Mouse (Mus musculus) megakaryocyte, adult 5-6 weeks (primary cell): ENCODE measurements at regions not wholly inside any gene's neighbourhood (a gene's known extent, or its start where the extent isn't known, plus 50 kb on each side); places are given as distances from the start of the nearest gene placed in this dataset.

Source experiments
- ATAC-seq: 2 replicates; pipeline ENCODE4 v1.8.0; 2016; ENCODE audit warnings: mild to moderate bottlenecking, inconsistent platforms; ENCODE audit not compliant: poor library complexity, severe bottlenecking

GRCm38 (mm10) chr4:131356316-131356715 is 412.1 kb downstream of the Matn1 start:
- no peak for ATAC-seq

- no peak for ATAC-seq
These were observed 418.8 kb downstream of the Matn1 start for GRCm38 (mm10) chr4:131363030-131363429.

DNA sequence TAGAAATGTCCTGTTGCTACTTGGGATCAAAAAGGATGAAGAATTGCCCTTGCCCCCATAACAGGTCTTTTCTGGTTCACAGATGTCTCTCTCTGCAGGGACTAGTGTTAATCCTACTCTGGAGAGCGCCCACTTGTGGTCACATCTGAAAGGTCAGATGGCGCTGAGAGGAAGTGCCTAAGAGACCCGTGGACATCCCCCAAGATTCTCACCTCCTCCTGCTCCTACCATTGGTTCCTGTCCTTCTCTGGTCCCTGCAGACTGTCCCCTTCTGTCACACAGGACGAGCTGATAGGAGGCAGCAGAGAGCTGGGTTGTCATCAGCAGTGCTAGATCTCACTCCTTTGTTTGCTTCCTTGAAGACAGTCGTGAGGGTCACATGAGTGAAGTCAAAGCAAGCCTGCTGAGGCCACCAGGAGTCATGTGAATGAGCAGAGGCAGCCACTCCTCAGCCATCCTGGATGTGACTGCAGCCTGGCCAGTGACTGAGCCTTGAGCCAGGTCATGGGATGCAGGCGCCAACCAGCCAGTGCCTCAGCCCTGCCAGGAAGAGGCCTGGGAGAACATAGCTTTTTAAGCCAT is 420.6 kb downstream of the Matn1 start:
- no peak; the same call in 1 of the 2 replicates for ATAC-seq

- ATAC-seq = no peak
These were observed 421.8 kb downstream of the Matn1 start for GRCm38 (mm10) chr4:131366006-131366405.

GRCm38 (mm10) chr4:131366656-131367055 is 422.5 kb downstream of the Matn1 start:
- ATAC-seq = no peak

DNA sequence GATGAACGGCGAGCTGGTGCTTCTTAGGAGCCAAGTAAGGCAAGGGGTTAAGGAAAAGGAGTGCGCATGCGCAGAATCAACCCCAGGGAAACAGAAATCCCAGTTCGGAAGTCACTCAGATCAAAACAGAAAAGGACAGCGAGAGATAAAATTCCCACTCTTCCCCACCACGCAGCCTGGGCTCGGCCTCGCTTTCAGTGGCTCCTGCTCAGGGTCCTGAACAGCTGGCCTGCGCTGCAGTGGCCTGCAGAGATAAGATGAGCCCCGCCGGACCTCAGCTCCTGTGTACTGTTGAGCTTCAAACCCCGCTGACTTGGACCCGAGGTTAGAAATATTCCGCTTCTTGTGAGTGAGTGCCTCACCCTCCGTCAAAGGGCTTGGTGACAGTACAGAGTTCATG is 428.3 kb downstream of the Matn1 start:
- ATAC-seq = no peak

DNA sequence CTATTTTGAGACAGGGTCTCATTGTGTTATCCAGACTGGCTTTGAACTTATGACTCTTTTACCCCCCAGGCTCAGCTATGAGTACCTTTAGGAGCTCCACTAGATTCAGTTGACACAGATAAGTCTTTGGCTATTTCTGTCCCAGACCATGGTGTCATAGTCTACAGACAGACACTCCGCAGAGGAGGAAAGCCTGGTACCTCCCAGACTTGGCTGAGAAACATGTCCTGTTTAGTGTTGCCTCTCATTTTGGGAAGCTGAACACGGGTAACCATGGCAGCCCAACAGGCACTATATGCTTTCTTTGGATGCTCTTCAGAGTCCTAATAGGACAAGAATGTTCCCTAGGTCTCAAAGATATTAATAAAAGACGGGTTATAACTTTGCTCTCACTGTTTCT is 429.0 kb downstream of the Matn1 start:
- no peak for ATAC-seq

DNA sequence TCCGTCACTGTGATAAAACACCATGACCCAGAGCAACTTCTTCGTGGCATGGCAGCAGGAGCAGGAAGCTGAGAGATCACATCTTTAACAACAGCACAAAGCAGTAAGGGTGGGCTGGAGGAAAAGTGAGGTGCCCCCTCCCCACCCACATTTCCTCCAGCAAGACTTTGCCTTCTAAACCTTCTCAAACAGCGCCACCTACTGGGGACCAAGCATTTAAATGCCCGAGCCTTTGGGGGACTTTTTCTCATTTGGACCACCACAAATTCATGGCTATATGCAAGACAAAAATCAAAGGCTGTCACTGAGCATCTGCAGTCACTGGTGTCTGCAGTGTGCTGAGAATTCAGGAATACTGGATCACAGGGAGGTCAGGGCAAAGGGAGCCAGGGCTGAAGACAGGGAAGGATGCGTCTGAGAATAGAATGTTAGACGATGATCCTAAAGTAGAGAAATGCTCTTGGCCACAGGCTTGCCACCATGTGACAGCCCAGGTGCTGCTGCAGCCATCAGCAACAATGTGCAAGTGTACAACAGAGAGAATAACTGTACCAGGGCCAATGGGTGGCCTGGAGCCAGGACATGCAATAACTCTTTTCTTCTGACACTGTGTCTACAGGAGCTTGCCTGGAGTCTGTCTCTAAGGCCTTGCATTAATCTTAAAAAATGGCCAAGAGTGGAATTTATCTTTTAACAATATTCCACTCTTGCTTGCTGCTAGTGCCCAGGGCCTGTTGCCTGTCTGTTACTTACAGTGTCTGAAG is 430.5 kb downstream of the Matn1 start:
- ATAC-seq = no peak

GRCm38 (mm10) chr4:131381063-131381462 is 436.9 kb downstream of the Matn1 start:
- no peak for ATAC-seq

DNA sequence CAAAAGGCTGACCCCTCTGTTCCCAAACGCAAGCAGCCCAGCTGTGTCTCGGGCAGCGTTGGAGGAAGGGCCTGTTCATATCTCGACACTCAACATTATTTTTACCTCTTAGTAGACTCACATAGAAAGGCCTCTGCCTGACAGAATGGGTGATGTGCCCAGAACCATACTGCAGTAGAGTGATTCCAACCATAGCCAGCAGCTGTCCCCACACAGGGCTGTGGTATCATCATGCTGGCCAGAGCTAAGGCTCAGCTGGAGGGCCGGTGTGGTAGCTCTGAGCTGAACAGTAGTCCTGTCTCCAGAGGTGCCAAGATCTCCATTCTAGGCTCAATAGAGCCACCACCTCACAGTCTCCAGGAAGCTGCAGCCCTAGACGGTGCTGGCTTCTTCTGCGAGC is 437.3 kb downstream of the Matn1 start:
- no peak for ATAC-seq

GRCm38 (mm10) chr4:131383862-131384261 is 439.7 kb downstream of the Matn1 start:
- ATAC-seq = no peak

GRCm38 (mm10) chr4:131386961-131387360 is 442.8 kb downstream of the Matn1 start:
- ATAC-seq = no peak

DNA sequence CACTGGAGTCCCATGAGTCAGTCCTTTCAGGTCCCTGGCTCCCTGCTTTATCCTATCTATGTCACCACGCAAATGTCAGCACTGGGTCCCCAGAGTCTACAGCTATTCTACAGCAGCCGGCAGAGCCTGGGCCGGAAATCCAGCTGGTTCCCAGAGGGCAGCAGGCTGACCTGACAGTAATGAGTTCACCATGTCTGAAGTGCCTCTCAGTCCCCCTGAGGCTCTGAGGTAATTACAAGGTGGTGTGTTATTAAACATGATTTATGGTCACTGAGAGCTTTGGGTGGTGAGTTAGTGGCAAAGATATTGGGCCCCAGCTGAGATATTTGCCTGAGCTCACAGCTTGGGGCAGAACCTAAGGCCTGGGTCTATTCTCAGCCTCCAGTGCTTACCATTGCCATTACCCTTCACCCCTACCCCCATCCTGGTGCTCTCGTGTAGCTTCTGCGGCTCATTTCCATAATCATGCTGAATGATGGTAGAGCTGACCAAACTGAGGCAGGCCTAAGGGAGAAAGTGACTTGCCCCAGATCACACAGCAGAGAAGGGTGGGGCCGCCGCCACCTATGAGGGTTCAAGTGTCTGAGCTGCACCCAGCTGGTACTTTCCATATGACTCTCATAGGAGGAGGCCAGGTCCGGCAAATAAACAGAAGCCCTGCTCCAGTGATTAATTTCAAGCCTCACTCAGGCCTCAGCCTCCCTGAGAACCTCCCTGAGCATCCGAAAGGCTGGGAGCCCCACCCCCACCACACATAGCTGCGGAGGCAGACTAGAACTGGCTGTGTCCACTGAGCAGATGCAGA is 446.8 kb downstream of the Ptpru start:
- no peak for ATAC-seq

DNA sequence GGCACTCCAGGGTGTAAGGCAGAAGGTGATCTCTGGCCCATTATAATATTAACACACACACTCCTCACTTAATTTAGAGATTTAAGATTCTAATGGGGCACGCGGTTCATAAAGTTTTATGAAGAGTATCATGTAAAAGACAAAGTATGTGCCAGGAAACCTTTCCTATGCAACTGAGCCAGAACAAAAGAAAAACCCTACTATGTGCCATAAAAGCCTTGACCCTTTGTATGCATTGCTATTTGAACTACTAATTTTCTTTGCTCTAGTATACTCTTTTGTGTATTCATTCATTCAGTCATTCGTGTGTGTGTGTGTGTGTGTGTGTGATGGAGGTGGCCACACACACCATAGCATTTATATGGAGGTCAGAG is 446.2 kb downstream of the Ptpru start:
- no peak for ATAC-seq

DNA sequence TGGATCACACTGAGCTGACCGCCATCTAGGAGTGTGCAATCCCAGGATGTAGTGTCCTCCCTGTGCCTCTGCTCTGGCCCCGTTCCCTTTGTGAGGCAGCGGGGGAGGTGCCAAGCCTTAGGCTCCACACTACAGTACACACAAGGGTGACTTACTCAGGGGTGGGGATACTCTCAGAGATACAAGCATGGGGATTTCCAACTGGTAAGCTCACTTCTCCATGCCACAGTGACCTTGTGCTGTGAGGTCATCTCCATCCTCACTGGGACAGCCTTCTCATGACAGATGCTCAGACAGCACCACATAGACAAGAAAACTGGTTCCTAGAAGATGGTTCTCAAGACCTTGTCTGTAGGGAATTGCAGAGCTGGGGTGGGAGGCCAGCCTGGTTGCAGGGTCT is 445.6 kb downstream of the Ptpru start:
- ATAC-seq = no peak

DNA sequence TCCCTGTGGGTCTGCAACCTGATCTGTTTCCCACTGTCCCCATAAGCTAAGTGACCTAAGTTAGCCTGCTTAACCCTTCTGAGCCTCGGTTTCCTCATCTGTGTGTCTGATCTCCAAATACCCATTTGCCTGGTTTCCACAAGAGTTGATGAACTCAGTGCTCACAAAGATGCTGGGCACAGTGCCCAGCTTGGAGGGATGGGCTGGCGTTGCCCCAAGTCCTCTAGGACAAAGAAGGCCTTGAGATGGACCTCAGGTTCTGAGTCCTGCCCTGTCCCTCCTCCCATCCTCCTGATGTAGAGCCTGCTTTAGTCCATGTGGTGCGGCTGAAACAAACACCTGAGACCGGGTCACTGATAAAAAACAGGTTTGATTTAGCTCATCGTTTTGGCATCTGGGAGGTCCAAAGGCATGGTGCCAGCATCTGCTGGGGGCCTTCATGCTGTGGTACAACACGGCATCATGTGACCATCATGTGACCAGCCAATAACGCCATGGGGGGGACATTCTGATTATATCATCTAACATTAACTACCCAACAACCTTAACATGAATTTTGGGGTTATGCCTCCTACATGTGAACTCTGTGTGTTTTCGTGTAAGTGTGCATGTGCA is 441.8 kb downstream of the Ptpru start:
- no peak for ATAC-seq

GRCm38 (mm10) chr4:131397161-131397560 is 440.9 kb downstream of the Ptpru start:
- ATAC-seq = no peak

GRCm38 (mm10) chr4:131400756-131401155 is 437.3 kb downstream of the Ptpru start:
- ATAC-seq = peak; percentile 18; the same call in 1 of the 2 replicates

DNA sequence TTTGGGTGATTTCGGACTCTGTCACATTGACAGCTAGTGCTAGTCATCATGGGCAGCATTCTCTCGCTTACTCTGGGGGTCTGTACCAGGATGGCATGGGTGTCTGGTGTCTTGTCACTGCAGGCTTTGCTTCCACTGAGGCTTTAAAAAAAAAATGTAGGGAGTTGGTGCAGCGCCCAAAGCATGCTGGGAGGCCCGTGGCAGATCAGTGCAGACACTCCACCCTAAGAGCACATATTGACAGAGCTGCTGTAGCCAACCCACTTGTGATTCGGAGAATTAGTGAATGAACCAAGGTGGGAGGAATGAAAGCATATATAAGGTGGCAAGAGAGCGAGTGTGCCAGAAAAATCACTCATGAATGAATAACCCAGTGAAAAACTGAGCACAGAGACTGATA is 436.8 kb downstream of the Ptpru start:
- ATAC-seq = no peak

DNA sequence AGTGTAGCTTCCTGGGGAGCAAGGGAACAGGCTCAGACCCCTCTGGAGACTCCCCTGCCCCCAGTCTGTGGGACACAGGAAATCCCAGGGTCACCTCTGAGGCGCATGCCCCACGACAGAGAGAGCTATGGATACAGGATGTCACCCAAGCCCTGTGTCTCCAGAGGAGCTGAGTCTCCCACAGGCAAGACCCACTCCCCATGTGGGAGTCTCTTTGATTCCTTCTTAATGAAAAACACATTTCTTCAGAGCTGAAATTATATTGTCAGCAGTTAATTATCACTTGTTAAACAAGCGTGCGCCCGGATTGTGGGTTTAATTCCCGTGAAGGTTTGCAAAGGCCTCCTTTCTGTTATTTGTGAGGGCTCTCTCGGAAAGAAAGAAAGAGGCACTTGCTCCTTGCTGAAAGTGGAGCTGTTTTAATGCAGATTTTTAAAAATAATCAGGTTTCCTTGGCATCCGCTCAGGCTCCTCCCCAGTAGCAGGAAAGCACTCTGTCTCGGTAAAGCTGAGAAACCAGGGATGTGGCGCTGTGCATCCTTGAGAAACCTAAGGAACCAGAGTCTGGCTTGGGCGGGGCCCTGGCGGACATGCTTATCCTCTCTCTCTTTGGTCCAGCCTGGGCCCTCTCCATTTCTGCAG is 432.6 kb downstream of the Ptpru start:
- no peak for ATAC-seq

DNA sequence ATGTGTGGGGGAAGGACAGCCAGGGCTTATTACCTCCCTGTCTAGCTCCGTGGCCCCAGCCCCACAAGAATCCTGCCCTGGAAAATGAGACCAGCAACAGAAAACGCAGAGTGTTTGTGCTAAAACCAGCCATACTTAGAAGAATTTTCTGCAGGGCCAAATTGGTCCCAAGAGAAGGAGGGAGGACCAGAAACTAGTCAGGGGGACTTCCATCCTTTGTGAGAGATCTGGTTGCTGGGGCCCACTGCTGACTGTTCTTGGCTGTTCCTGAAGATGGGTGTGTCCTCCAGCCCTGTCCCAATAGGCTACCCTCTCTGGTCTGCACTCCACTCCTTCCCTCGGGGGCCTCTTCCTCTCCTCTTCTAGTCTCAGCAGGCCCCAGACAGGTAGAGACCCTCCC is 430.6 kb downstream of the Ptpru start:
- no peak for ATAC-seq
